Mouse (Mus musculus) lung, postnatal 25 days (tissue): ENCODE measurements at regions not wholly inside any gene's neighbourhood (a gene's known extent, or its start where the extent isn't known, plus 50 kb on each side); places are given as distances from the start of the nearest gene placed in this dataset.

Experiments used
- DNase-seq: peaks from one replicate; pipeline ENCODE4 v3.0.0; 2022; ENCODE audit warnings: low spot score

GRCm38 (mm10) chr15:95714408-95714807 is 58.6 kb upstream of the Dbx2 start:
- no peak for DNase-seq

- no peak for DNase-seq
Observed at GRCm38 (mm10) chr15:95715941-95716340, 60.2 kb upstream of the Dbx2 start.

GRCm38 (mm10) chr15:95723699-95724098 is 66.9 kb upstream of the Ano6 start:
- no peak for DNase-seq

- DNase-seq = peak; percentile 71
Observed at GRCm38 (mm10) chr15:95725866-95726265, 64.8 kb upstream of the Ano6 start.

GRCm38 (mm10) chr15:95726516-95726915 is 64.1 kb upstream of the Ano6 start:
- DNase-seq = no peak

- DNase-seq = no peak
Observed at GRCm38 (mm10) chr15:95735746-95736145, 54.9 kb upstream of the Ano6 start.
